Mouse (Mus musculus) neural tube, embryonic 14.5 days (tissue): Measurements from ENCODE around the gene Tenm4. TPM values are rescaled to one million over a fixed set of nuclear protein-coding genes. Genes with fewer than 3 reads are reported as not detected.

ENCODE experiments used
- ATAC-seq: fragments of 200-750 bp; cut with Nextera tagmentation; 2 replicates; pipeline ENCODE4 v1.8.0; 2017; ENCODE audit warnings: low read depth, mild to moderate bottlenecking, moderate TSS enrichment, moderate library complexity
- H3K27ac ChIP-seq: fragments of 300-500 bp; sonication (generic); 2 replicates; pipeline ENCODE4 v1.5.1; 2014; ENCODE audit warnings: low read depth, mild to moderate bottlenecking, control low read depth, low read length, moderate library complexity, mixed read lengths
- H3K27me3 ChIP-seq: fragments of 300-500 bp; sonication (generic); 2 replicates; pipeline ENCODE4 v1.6.1; 2014; ENCODE audit warnings: low read length; ENCODE audit not compliant: control insufficient read depth, insufficient read depth
- H3K36me3 ChIP-seq: fragments of 300-500 bp; sonication (generic); 2 replicates; pipeline ENCODE4 v1.6.1; 2014; ENCODE audit warnings: low read length, mixed read lengths; ENCODE audit not compliant: control insufficient read depth, insufficient read depth
- H3K4me1 ChIP-seq: fragments of 300-500 bp; sonication (generic); 2 replicates; pipeline ENCODE4 v1.6.1; 2014; ENCODE audit warnings: low read length; ENCODE audit not compliant: control insufficient read depth, insufficient read depth
- H3K4me2 ChIP-seq: fragments of 300-500 bp; sonication (generic); 2 replicates; pipeline ENCODE4 v1.6.1; 2014; ENCODE audit warnings: mild to moderate bottlenecking, low read depth, low read length, control low read depth
- H3K4me3 ChIP-seq: fragments of 300-500 bp; sonication (generic); 2 replicates; pipeline ENCODE4 v1.5.1; 2014; ENCODE audit warnings: low read depth, low read length, control low read depth, mixed read lengths
- H3K9ac ChIP-seq: fragments of 300-500 bp; sonication (generic); replicated peaks from 2 replicates; pipeline ENCODE4 v1.6.1; 2014; ENCODE audit warnings: low read depth, mild to moderate bottlenecking, control low read depth, low read length, mixed read lengths
- H3K9me3 ChIP-seq: fragments of 300-500 bp; sonication (generic); 2 replicates; pipeline ENCODE4 v1.6.1; 2016; ENCODE audit warnings: low read length; ENCODE audit not compliant: control insufficient read depth
- WGBS: fragments of 180-500 bp; shearing (Covaris S2); extraction: QIAGEN DNeasy Blood & Tissue Kit; methylation state at CpG from one replicate; pipeline ENCODE4 v1.1.7; 2014; 5-methylcytosine and 5-hydroxymethylcytosine counted together
- polyA plus RNA-seq: library from polyadenylated mRNA; unstranded; fragments of >200 nt; fragmentation: Nextera tagmentation; extraction: Ambion mirVana; gene quantifications from 2 replicates; pipeline ENCODE4 v1.2.1, GENCODE M21; 2014

Tenm4 gene
- polyA plus RNA-seq, 1 experiment from 2014 or later = 54.8 TPM

DNA sequence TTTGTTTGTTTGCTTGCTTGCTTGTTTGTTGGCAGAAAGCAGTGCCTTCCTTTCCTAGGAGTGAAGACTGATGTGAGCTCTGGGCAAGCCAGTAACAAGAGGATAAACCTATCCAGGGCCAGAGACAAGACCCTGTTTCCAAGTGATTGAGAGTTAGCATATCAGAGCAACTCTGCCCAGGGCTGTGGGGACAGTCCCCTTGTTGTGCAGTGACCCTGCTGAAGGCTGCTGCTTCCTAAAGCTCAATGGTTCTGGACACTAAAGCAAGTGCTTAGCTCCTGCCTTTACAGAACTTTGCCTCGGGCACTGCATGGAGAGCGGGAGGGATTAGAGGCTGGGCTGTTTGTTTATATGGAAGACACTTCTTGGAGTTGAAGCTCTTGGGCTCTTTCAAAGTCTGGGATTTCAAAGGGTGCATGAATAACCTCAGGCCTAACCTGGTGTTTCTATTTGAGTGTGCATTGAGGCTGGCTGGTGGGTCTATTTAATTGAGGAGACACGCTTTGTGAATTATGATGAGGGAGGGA, 185.3 kb downstream of the Tenm4 start:
- no peak for ATAC-seq
- WGBS = 30% methylated on average over 2 of the region's 3 CpGs

DNA sequence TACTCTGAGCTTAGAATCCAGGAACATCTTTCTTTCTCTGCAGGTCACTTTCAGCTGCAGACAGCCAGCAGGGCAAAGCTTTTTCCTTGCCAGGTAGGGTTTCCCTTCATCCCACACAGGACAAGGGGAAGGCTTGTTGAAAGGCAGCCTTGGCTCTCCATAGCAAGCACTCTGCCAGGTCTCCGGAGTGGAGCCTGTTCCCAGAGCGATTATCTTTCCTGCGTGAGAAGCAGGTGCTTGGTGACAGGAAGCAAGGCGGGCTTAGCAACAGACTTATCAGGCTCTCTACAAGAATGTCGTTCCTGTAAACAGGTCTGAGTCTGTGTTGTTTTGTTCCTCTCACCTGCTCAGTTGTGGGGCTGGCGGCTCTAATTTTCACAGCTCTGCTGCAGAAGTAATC, 186.5 kb downstream of the Tenm4 start:
- no peaks in the 10 kb centered on the region for H3K4me1 ChIP-seq
- WGBS = 60% methylated on average over 6 of the region's 6 CpGs
- no peak overlapping the region for H3K27ac ChIP-seq
- no peak overlapping the region for H3K4me3 ChIP-seq
- no peaks in the 10 kb centered on the region for H3K27me3 ChIP-seq
- H3K9ac ChIP-seq = no peak overlapping the region
- no peak for ATAC-seq
- H3K36me3 ChIP-seq = no peaks in the 10 kb centered on the region
- H3K4me2 ChIP-seq = no peak overlapping the region
- no peaks in the 10 kb centered on the region for H3K9me3 ChIP-seq

More for the DNA sequence above, 185.3 kb downstream of the Tenm4 start:
- Histone ChIP-seq H3K4me2 (no peak overlapping the region), H3K9me3 (no peaks in the 10 kb centered on the region), H3K27me3 (no peaks in the 10 kb centered on the region), H3K9ac (no peak overlapping the region), H3K27ac (no peak overlapping the region), H3K4me3 (no peak overlapping the region), H3K4me1 (no peaks in the 10 kb centered on the region), H3K36me3 (no peaks in the 10 kb centered on the region)

DNA sequence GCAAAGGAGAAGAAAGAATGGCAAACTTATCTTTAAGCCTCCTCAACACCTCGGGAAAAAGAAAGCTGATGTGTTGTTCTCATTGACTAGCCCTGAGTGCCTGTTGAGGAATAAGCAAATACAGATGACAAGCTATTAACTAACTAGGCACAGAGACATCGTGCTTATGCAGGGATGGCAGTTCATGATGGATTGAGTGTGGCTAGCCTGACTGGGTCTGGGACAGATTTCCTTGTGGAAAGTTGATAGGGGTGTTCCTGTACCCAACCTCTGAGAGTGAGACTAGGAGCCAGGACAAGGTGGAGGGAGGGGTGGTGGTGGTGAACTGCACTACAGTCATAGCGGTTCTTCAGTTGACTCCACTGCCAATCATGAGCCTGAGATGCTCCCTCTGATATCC, 192.3 kb downstream of the Tenm4 start:
- no peak overlapping the region for H3K9ac ChIP-seq
- H3K27ac ChIP-seq = no peak overlapping the region
- 84% methylated on average over 3 of the region's 3 CpGs for WGBS
- no peaks in the 10 kb centered on the region for H3K9me3 ChIP-seq
- no peak for ATAC-seq
- H3K27me3 ChIP-seq = no peaks in the 10 kb centered on the region
- H3K36me3 ChIP-seq = no peaks in the 10 kb centered on the region
- no peak overlapping the region for H3K4me3 ChIP-seq
- H3K4me2 ChIP-seq = no peak overlapping the region
- H3K4me1 ChIP-seq = no peaks in the 10 kb centered on the region

DNA sequence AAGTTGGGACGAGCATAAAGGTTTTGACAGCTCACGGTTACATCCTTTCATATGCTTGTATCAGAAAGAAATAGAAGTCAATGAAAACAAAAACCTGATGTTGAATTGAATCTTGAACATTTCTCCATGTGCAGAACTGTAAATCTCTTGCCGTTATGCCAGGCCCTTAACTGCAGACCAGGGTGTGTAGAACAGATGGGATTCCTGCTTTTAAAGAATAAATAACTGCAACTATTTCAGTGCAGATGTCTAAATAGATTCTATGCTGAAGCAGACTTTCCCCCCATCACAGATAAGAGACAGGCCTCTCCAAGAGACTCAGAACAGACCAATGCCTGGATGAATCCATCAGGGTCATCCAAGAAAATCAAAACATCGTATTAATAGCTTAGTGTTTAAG, 198.9 kb downstream of the Tenm4 start:
- H3K36me3 ChIP-seq = no peaks in the 10 kb centered on the region
- no peaks in the 10 kb centered on the region for H3K9me3 ChIP-seq
- H3K4me2 ChIP-seq = no peak overlapping the region
- no peaks in the 10 kb centered on the region for H3K4me1 ChIP-seq
- H3K27ac ChIP-seq = no peak overlapping the region
- 88% methylated on average over 4 of the region's 4 CpGs for WGBS
- no peak overlapping the region for H3K4me3 ChIP-seq
- ATAC-seq = no peak
- H3K27me3 ChIP-seq = no peaks in the 10 kb centered on the region
- H3K9ac ChIP-seq = no peak overlapping the region

DNA sequence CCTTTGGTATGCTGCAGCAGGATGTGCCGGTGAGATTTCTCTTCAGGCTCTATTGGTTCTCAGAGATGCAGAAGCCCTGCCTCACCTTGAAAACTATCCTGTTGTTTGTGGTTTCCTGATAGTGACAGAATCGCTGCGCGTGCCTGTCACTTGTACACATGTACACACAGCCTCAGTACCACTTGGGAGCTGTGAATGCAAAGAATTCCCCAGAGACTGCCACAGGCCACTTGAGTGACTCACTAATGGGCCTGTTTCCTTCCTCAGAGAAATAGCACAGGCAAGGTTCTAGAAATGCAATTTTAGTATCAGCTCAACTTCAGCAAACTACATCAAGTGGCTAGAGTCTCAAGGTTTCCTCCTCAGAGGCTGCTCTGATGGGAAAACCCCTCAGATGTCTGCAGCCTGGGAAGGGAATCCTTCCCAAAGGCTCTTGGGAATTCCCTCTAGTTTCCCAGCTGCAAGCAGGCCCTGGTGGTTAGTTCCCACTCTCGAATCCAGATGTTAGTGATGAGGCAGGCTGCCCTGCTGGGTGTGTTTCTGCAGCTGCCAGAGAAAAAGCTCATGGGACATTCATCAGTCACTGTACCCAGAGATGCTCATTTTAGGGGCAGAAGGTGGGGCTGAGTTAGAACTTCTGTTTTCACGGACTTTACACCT, 203.1 kb downstream of the Tenm4 start:
- Histone ChIP-seq H3K36me3 (no peaks in the 10 kb centered on the region), H3K9ac (no peak overlapping the region), H3K4me2 (no peak overlapping the region), H3K4me3 (no peak overlapping the region), H3K9me3 (no peaks in the 10 kb centered on the region), H3K27ac (no peak overlapping the region), H3K27me3 (no peaks in the 10 kb centered on the region), H3K4me1 (no peaks in the 10 kb centered on the region)
- 79% methylated on average over 6 of the region's 6 CpGs for WGBS
- ATAC-seq = no peak

DNA sequence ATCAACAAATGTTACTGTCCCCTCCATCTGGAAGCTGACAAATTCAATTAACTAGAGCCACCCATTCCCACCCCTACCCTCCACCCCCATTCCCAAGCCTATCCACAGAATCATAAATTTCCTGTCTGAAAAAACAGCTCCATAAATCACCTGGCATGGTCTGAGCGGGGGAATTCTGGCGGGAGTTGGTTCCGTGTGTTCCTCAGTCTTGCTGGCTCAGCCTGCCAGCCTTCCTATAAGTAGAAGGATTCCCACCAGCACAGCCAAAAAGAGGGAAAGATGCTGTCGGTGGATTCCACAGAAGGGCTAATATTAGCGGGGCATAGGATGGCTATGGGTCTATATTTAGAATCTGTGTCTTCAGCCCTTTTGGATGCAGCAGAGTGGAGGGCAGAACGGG, 204.5 kb downstream of the Tenm4 start:
- ATAC-seq = no peak
- Histone ChIP-seq H3K27ac (no peak overlapping the region), H3K4me3 (no peak overlapping the region), H3K36me3 (no peaks in the 10 kb centered on the region), H3K4me2 (no peak overlapping the region), H3K9me3 (no peaks in the 10 kb centered on the region), H3K4me1 (no peaks in the 10 kb centered on the region), H3K9ac (no peak overlapping the region), H3K27me3 (no peaks in the 10 kb centered on the region)
- WGBS = 54% methylated on average over 6 of the region's 6 CpGs

DNA sequence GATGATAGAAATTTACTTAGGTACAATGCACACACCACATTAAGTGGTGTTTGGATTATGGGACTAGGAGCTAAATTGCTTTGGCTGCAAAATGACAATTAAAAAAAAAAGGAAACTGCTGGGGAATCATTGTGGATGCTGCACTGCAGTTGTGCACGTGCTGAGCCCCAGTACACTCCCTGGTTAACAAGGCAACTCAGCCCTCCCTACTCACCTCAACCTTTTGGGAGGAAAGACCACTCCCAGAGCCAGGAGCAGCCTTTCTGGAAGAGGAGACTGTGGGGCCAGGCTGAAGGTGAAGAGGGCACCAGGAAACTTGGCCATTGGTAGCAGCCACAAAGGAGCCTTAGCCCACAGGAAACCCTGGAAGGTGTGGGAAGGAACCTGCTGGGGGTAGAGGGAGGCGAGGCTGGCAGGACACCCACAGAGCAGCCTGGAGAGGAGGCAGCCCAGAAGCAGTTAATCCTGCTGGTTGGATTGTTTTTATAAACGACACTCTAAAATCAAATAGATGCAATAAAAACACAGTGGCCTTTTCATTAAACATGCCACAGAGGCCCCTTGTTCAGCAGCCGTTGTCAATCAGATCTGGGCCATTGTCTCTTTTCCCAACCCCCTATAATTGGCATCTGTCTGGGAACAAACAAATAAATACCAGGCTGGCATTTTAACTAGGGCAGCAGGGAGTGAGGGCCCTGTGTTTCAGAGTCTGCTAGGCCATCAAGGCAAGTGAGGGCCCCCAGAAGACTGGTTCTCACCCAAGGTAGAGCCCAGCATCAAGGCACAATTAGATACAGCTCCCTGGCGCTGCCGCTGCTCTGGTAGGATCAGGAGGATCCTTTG, 212.9 kb downstream of the Tenm4 start:
- ATAC-seq = peak; percentile 77
- H3K9ac ChIP-seq = no peak overlapping the region
- peak overlapping the region; percentile 60 for H3K27ac ChIP-seq
- H3K4me2 ChIP-seq = no peak overlapping the region
- peaks cover 15% of the 10 kb centered on the region for H3K4me1 ChIP-seq
- WGBS = 2% methylated on average over 6 of the region's 6 CpGs
- H3K9me3 ChIP-seq = no peaks in the 10 kb centered on the region
- H3K36me3 ChIP-seq = no peaks in the 10 kb centered on the region
- no peak overlapping the region for H3K4me3 ChIP-seq
- no peaks in the 10 kb centered on the region for H3K27me3 ChIP-seq

DNA sequence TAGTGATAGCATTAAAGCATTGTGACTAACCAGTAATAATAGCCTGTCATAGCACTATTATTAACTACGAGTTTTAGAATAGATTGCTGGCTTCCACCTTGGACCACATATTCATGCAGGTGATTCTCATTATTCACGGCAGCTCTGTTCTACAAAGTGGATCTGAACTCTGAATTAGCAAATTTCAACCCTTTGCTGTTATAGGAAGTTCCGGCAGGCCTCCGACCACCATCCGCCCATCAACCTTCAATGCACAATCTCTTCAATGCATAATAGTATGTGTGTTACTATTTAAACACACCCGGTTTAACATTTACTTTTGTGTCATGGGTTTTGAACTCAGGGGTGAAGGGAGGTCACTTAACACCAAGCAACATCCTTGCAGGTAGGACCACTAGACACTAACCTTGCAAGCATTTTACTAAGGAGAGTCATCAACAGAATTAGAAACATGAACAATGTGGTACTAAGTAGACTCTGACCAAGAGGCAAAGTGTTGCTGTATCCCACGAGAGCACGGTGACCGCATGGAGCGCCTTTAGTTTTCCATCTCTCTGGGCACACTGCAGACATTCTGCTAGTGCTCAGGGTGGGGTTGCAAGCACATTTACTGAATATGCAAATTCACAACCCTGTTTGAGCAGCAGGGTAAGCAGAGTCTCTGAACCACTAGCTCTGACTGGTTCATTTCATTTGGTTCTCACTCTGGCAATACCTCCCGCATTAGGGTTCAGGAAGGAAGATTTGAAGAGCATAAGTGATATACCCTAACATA, 213.9 kb downstream of the Tenm4 start:
- Histone ChIP-seq H3K4me3 (no peak overlapping the region), H3K27ac (no peak overlapping the region), H3K9ac (no peak overlapping the region), H3K4me2 (no peak overlapping the region), H3K9me3 (no peaks in the 10 kb centered on the region), H3K27me3 (no peaks in the 10 kb centered on the region), H3K36me3 (no peaks in the 10 kb centered on the region), H3K4me1 (peaks cover 15% of the 10 kb centered on the region)
- 79% methylated on average over 11 of the region's 11 CpGs for WGBS
- ATAC-seq = no peak
